Mouse (Mus musculus) left cerebral cortex, adult 11 months (tissue): ENCODE results near the gene Zfp646.
"Not testable (repeated sequence)": the region's sequence is repeated elsewhere in the genome, so short reads cannot be mapped to it uniquely, and the experiment has no call there.

Experiments
- DNase-seq: peaks from one replicate; pipeline ENCODE4 v3.0.0; 2022; ENCODE audit warnings: low spot score

Gene Zfp646

GRCm38 (mm10) chr7:127876041-127876466 is at the start of gene Zfp646:
Zfp646 (plus strand) TSS chr7:127876221.
- DNase-seq = peak; percentile 53

- DNase-seq = no peak
Observed at GRCm38 (mm10) chr7:127835550-127835949, 40.5 kb upstream of the Zfp646 start.

- DNase-seq = no peak
Observed at GRCm38 (mm10) chr7:127837473-127837872, 38.5 kb upstream of the Zfp646 start.

- not testable (repeated sequence) for DNase-seq
Observed at GRCm38 (mm10) chr7:127837878-127838277, 38.1 kb upstream of the Zfp646 start.

GRCm38 (mm10) chr7:127840031-127840430 is 36.0 kb upstream of the Zfp646 start:
- not testable (repeated sequence) for DNase-seq

GRCm38 (mm10) chr7:127840886-127841285 is 35.1 kb upstream of the Zfp646 start:
- DNase-seq = peak; percentile 80

GRCm38 (mm10) chr7:127841340-127842000 is 34.6 kb upstream of the Zfp646 start:
- DNase-seq = peak; percentile 97

GRCm38 (mm10) chr7:127842001-127842718 is 33.9 kb upstream of the Zfp646 start:
- peak; percentile 62 for DNase-seq

GRCm38 (mm10) chr7:127849973-127850875 is 25.8 kb upstream of the Zfp646 start:
- no peak for DNase-seq

GRCm38 (mm10) chr7:127850906-127851305 is 25.1 kb upstream of the Zfp646 start:
- DNase-seq = no peak

GRCm38 (mm10) chr7:127858258-127858657 is 17.8 kb upstream of the Zfp646 start:
- no peak for DNase-seq

GRCm38 (mm10) chr7:127866434-127866833 is 9.6 kb upstream of the Zfp646 start:
- no peak for DNase-seq

GRCm38 (mm10) chr7:127867641-127868040 is 8.4 kb upstream of the Zfp646 start:
- no peak for DNase-seq

- DNase-seq = no peak
Observed at GRCm38 (mm10) chr7:127869149-127869810, 6.7 kb upstream of the Zfp646 start.

GRCm38 (mm10) chr7:127870136-127870821 is 5.7 kb upstream of the Zfp646 start:
- DNase-seq = no peak

GRCm38 (mm10) chr7:127874812-127875626 is 1.0 kb upstream of the Zfp646 start:
- no peak for DNase-seq

- peak; percentile 89 for DNase-seq
Observed at GRCm38 (mm10) chr7:127875627-127876001, 407 bp upstream of the Zfp646 start.

GRCm38 (mm10) chr7:127876467-127877348 is 687 bp downstream of the Zfp646 start, which contains the start of gene Zfp668:
Zfp668 (minus strand) TSS chr7:127876828.
- DNase-seq = peak; percentile 83

- DNase-seq = no peak
Observed at GRCm38 (mm10) chr7:127879301-127879700, 3.3 kb downstream of the Zfp646 start.
